In the genomic region with DNA sequence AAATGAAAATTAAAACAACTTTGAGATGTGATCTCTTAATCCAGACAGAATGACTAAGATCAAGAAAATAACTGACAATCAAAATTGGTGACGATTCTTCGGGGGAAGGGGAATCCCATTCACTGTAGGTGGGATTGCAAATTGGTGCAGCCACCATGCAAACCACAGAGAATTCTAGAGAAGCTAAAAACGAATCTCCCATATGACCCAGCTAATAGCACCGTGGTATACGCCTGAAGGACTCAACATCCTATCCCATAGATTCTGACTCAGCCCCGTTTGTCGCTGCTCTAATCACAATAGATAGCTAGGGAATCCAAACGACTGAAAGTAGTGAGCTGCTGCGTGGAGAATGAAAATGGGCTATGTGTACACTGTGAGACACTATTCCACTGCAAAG, we compare ENCODE assay signal across 25 mouse cellular contexts. TPM values are rescaled to one million over a fixed set of nuclear protein-coding genes. Genes with fewer than 3 reads are reported as not detected.
A peak's percentile ranks its signal among the peaks of the same experiment; 100 is the strongest.
DNase-seq lines count a peak whose midpoint lies in the region; ATAC-seq and TF ChIP-seq lines count a peak whose summit lies in the region.
"Had no signal": no experiment of that assay in that cellular context is flagged by ENCODE, and none has a peak within 500 bp of the region (broad histone marks: within the 10 kb centered on the region; RNA-seq: fewer than 3 reads in every experiment).

No protein-coding gene starts in this region.

- H3K36me3 ChIP-seq in liver, embryonic 13.5 days, result no peaks in the 10 kb centered on the region
- no peaks in the 10 kb centered on the region for H3K36me3 ChIP-seq in liver, embryonic 12.5 days
- no peaks in the 10 kb centered on the region for H3K36me3 ChIP-seq in CH12.LX (replicated peaks in 1 of 2; ENCODE audit: control insufficient read depth in 1 of 2, insufficient read depth in 1 of 2, low read length in 1 of 2)
- H3K36me3 ChIP-seq: embryonic facial prominence, embryonic 12.5 days; embryonic facial prominence, embryonic 15.5 days; heart, embryonic 12.5 days; heart, embryonic 15.5 days; hindbrain, embryonic 15.5 days had no signal

- TF ChIP-seq POLR2A in CH12.LX (IDR thresholded peaks at IDR 0.05; ENCODE audit: low read depth, low read length), result no peak

- no peak overlapping the region for H3K4me3 ChIP-seq in liver, embryonic 13.5 days (replicated peaks)
- H3K4me3 ChIP-seq in liver, embryonic 12.5 days, result no peak overlapping the region
- peak overlapping the region in 1 of 3 experiments; percentile 13 for H3K4me3 ChIP-seq in CH12.LX (replicated peaks in 1 of 3; ENCODE audit: low read depth in 2 of 3, low read length in 2 of 3, poor library complexity in 1 of 3)
- H3K4me3 ChIP-seq: embryonic facial prominence, embryonic 12.5 days; embryonic facial prominence, embryonic 15.5 days; gastrocnemius, adult 2 months; heart, embryonic 12.5 days; heart, embryonic 15.5 days; hindbrain, embryonic 15.5 days had no signal

- no peak for TF ChIP-seq RAD21 in CH12.LX (IDR thresholded peaks at IDR 0.05; ENCODE audit: low read depth, low read length)

- H3K4me2 ChIP-seq in liver, embryonic 13.5 days, result no peak overlapping the region
- H3K4me2 ChIP-seq in liver, embryonic 12.5 days, result no peak overlapping the region
- peak overlapping the region; percentile 63 for H3K4me2 ChIP-seq in CH12.LX (ENCODE audit: insufficient read depth, low read depth, poor library complexity, severe bottlenecking)
- H3K4me2 ChIP-seq: embryonic facial prominence, embryonic 12.5 days; embryonic facial prominence, embryonic 15.5 days; heart, embryonic 12.5 days; heart, embryonic 15.5 days; hindbrain, embryonic 15.5 days had no signal

- dilution Hi-C loops in CH12.LX (cut with MboI; ENCODE audit: extremely low pct_ligation_motif_present, extremely low pct_unique_long_range_greater_than_20kb, low sequenced_read_pairs), result no loop called here

- no peak for DNase-seq in liver, embryonic 13.5 days
- peak; percentile 70 for DNase-seq in CH12.LX (ENCODE audit: extremely low read depth)
- DNase-seq in left cerebral cortex, postnatal 4 days, result no peak
- DNase-seq in left cerebral cortex, adult 9 months (ENCODE audit: low spot score in 2 of 2), result no peak
- DNase-seq: adrenal gland, postnatal 14 days; B cell, adult 2 months; cerebellum, adult 11 months; cerebellum, adult 2 months; cerebellum, adult 9-11 months; cerebellum, postnatal 25 days; forebrain, postnatal 0 days; gastrocnemius, adult 2 months; gastrocnemius, postnatal 14 days; heart, adult 18-20 months; heart, postnatal 10 days; heart, postnatal 4 days had no signal

- H3K9ac ChIP-seq in liver, embryonic 13.5 days, result no peak overlapping the region
- H3K9ac ChIP-seq in liver, embryonic 12.5 days, result no peak overlapping the region
- 0 out of 2 replicates have a peak overlapping the region, but pooled peaks have one; percentile 6 for H3K9ac ChIP-seq in CH12.LX (ENCODE audit: insufficient read depth, low read depth)
- H3K9ac ChIP-seq: embryonic facial prominence, embryonic 12.5 days; embryonic facial prominence, embryonic 15.5 days; forebrain, postnatal 0 days; heart, embryonic 12.5 days; heart, embryonic 15.5 days; hindbrain, embryonic 15.5 days had no signal

- no peak for TF ChIP-seq CTCF in CH12.LX (conservative IDR thresholded peaks at IDR 0.05 in 1 of 2, IDR thresholded peaks at IDR 0.05 in 1 of 2; ENCODE audit: low read depth in 2 of 2, low read length in 2 of 2)

- no peak for ATAC-seq in liver, embryonic 13.5 days (ENCODE audit: low read depth)
- ATAC-seq in liver, embryonic 12.5 days, result no peak
- peak; percentile 44 for ATAC-seq in inflammation-experienced regulatory T-cells, adult 6 months
- ATAC-seq: forebrain, embryonic 14.5 days; forebrain, postnatal 0 days; intestine, embryonic 16.5 days had no signal

- H3K79me2 ChIP-seq in CH12.LX (replicated peaks; ENCODE audit: control insufficient read depth, extremely low read depth, insufficient read depth, poor library complexity, severe bottlenecking), result no peaks in the 10 kb centered on the region

- no peaks in the 10 kb centered on the region for H3K27me3 ChIP-seq in liver, embryonic 13.5 days
- no peaks in the 10 kb centered on the region for H3K27me3 ChIP-seq in liver, embryonic 12.5 days (replicated peaks)
- H3K27me3 ChIP-seq in CH12.LX (replicated peaks), result no peaks in the 10 kb centered on the region
- H3K27me3 ChIP-seq: embryonic facial prominence, embryonic 12.5 days; embryonic facial prominence, embryonic 15.5 days; heart, embryonic 12.5 days; heart, embryonic 15.5 days; hindbrain, embryonic 15.5 days had no signal

- H3K4me1 ChIP-seq in liver, embryonic 13.5 days (replicated peaks), result peaks cover 49% of the 10 kb centered on the region
- H3K4me1 ChIP-seq in liver, embryonic 12.5 days, result peaks cover 49% of the 10 kb centered on the region
- H3K4me1 ChIP-seq in CH12.LX (ENCODE audit: control insufficient read depth in 1 of 2, insufficient read depth in 2 of 2), result peaks cover 23 to 54% of the 10 kb centered on the region in 2 experiments
- H3K4me1 ChIP-seq: embryonic facial prominence, embryonic 12.5 days; embryonic facial prominence, embryonic 15.5 days; heart, embryonic 12.5 days; heart, embryonic 15.5 days; hindbrain, embryonic 15.5 days had no signal

- TF ChIP-seq EP300 in CH12.LX (IDR thresholded peaks at IDR 0.05; ENCODE audit: low read length), result peak; percentile 78

- H3K27ac ChIP-seq in liver, embryonic 13.5 days, result peak overlapping the region; percentile 26; the same call in 1 of the 2 replicates
- H3K27ac ChIP-seq in liver, embryonic 12.5 days, result no peak overlapping the region
- 0 out of 2 replicates have a peak overlapping the region, but pooled peaks have one; percentile 11 for H3K27ac ChIP-seq in CH12.LX (ENCODE audit: insufficient read depth, low read depth)
- H3K27ac ChIP-seq: embryonic facial prominence, embryonic 12.5 days; embryonic facial prominence, embryonic 15.5 days; gastrocnemius, adult 2 months; heart, embryonic 15.5 days; hindbrain, embryonic 15.5 days had no signal

- in situ Hi-C loops in CH12.LX (cut with MboI; ENCODE audit: low pct_ligation_motif_present, low pct_unique_long_range_greater_than_20kb, low sequenced_read_pairs), result no loop called here

- intact Hi-C loops in left cerebral cortex, postnatal 4 days (cut with DNase I), result no loop called here

- no peaks in the 10 kb centered on the region for H3K9me3 ChIP-seq in liver, embryonic 13.5 days (replicated peaks)
- no peaks in the 10 kb centered on the region for H3K9me3 ChIP-seq in liver, embryonic 12.5 days (replicated peaks)
- no peaks in the 10 kb centered on the region for H3K9me3 ChIP-seq in CH12.LX (replicated peaks; ENCODE audit: low read length)
- H3K9me3 ChIP-seq: embryonic facial prominence, embryonic 12.5 days; embryonic facial prominence, embryonic 15.5 days; heart, embryonic 12.5 days; heart, embryonic 15.5 days; hindbrain, embryonic 15.5 days had no signal

- WGBS in liver, embryonic 13.5 days (ENCODE audit: insufficient replicate concordance), result 66% methylated on average over 9 of the region's 9 CpGs
- 68% methylated on average over 9 of the region's 9 CpGs for WGBS in liver, embryonic 12.5 days (ENCODE audit: insufficient replicate concordance)

TF ChIP-seq in CH12.LX, 34 proteins besides CTCF, POLR2A, EP300 and RAD21 (continues in another document):
- TF ChIP-seq TCF12 (IDR thresholded peaks at IDR 0.05; ENCODE audit: low read depth, low read length), result peak; percentile 42; the same call in 1 of the 2 replicates
- TF ChIP-seq MYC (IDR thresholded peaks at IDR 0.05; ENCODE audit: low read depth, low read length), result no peak
- TF ChIP-seq ELF1 (IDR thresholded peaks at IDR 0.05; ENCODE audit: low read depth, low read length), result no peak
- TF ChIP-seq PAX5 (IDR thresholded peaks at IDR 0.05; ENCODE audit: low read length), result no peak
- peak; percentile 22; the same call in 1 of the 2 replicates for TF ChIP-seq ZNF384 (IDR thresholded peaks at IDR 0.05; ENCODE audit: low read depth, low read length)
- no peak for TF ChIP-seq MAX (IDR thresholded peaks at IDR 0.05; ENCODE audit: low read length)
- TF ChIP-seq BHLHE40 (IDR thresholded peaks at IDR 0.05; ENCODE audit: low read depth, low read length), result peak; percentile 45
- TF ChIP-seq ZMIZ1 (IDR thresholded peaks at IDR 0.05; ENCODE audit: low read depth, low read length), result no peak
- TF ChIP-seq USF1 (IDR thresholded peaks at IDR 0.05; ENCODE audit: low read depth, low read length), result no peak
- TF ChIP-seq SMC3 (IDR thresholded peaks at IDR 0.05; ENCODE audit: low read depth, low read length), result no peak
- TF ChIP-seq IRF4 (IDR thresholded peaks at IDR 0.05; ENCODE audit: low read depth, low read length), result peak; percentile 58
- no peak for TF ChIP-seq NRF1 (IDR thresholded peaks at IDR 0.05; ENCODE audit: low read depth, low read length)
- no peak for TF ChIP-seq KAT2A (IDR thresholded peaks at IDR 0.05; ENCODE audit: insufficient replicate concordance, low read length)
- no peak for TF ChIP-seq E2F4 (IDR thresholded peaks at IDR 0.05; ENCODE audit: insufficient replicate concordance, low read depth, low read length)
- no peak for TF ChIP-seq GABPA (IDR thresholded peaks at IDR 0.05; ENCODE audit: insufficient replicate concordance, low read depth, low read length)
- TF ChIP-seq POLR2AphosphoS2 (IDR thresholded peaks at IDR 0.05; ENCODE audit: low read depth, low read length), result no peak
- TF ChIP-seq ZC3H11A (IDR thresholded peaks at IDR 0.05; ENCODE audit: low read depth, low read length), result no peak
- TF ChIP-seq SIN3A (IDR thresholded peaks at IDR 0.05; ENCODE audit: low read length), result peak; percentile 54
- TF ChIP-seq HCFC1 (IDR thresholded peaks at IDR 0.05; ENCODE audit: low read depth, low read length), result 0 out of 2 replicates have a peak, but pooled peaks have one; percentile 19

RNA-seq across cellular contexts. Expression of a gene that starts 7.8 kb away (rescaled TPM):
- 102 and 104 TPM in 2 replicates for polyA plus RNA-seq in liver, embryonic 13.5 days (2015; fragmentation: Nextera tagmentation; extraction: Ambion mirVana)
- 122 and 123 TPM in 2 replicates for polyA plus RNA-seq in liver, embryonic 12.5 days (2016; fragmentation: Nextera tagmentation; extraction: Ambion mirVana)
- total RNA-seq in CH12.LX (2012; rRNA removed), result 103 and 120 TPM in 2 replicates
- 280 and 288 TPM in 2 replicates for total RNA-seq in CH12.LX (2014; rRNA removed)
- polyA plus RNA-seq in CH12.LX (2012; ENCODE audit: insufficient read length, low read depth), result 81.8 and 85.3 TPM in 2 replicates
- 10 to 100 TPM; 12.0 to 16.0 (median 14.3) TPM for polyA plus RNA-seq in inflammation-experienced regulatory T-cells, adult 6 months (2017; shearing (Covaris generic))
- 100 to 1,000 TPM; 150 to 166 TPM for total RNA-seq in left cerebral cortex, postnatal 4 days (2021)

RNA-seq across cellular contexts. Expression of a gene that starts 47.7 kb away (rescaled TPM):
- 3.7 and 3.9 TPM in 2 replicates for polyA plus RNA-seq in liver, embryonic 13.5 days (2015; fragmentation: Nextera tagmentation; extraction: Ambion mirVana)
- 5.0 and 5.4 TPM in 2 replicates for polyA plus RNA-seq in liver, embryonic 12.5 days (2016; fragmentation: Nextera tagmentation; extraction: Ambion mirVana)
- 4.2 and 6.4 TPM in 2 replicates for total RNA-seq in CH12.LX (2012; rRNA removed)
- 8.2 TPM in 2 replicates for total RNA-seq in CH12.LX (2014; rRNA removed)
- polyA plus RNA-seq in CH12.LX (2012; ENCODE audit: insufficient read length, low read depth), result 5.9 and 7.2 TPM in 2 replicates
- 10 to 100 TPM; 15.4 to 41.1 (median 25.4) TPM for polyA plus RNA-seq in inflammation-experienced regulatory T-cells, adult 6 months (2017; shearing (Covaris generic))
- 10 to 100 TPM; 13.1 to 16.1 TPM for total RNA-seq in left cerebral cortex, postnatal 4 days (2021)
